8 mouse cellular contexts compared by ENCODE assay signal in genomic region chr1:33813495-33813867, GRCm38 (mm10). TPM values are rescaled to one million over a fixed set of nuclear protein-coding genes. Genes with fewer than 3 reads are reported as not detected.
DNase-seq lines count a peak whose midpoint lies in the region; ATAC-seq and TF ChIP-seq lines count a peak whose summit lies in the region.

No protein-coding gene starts in this region.

- H3K36me3 ChIP-seq in lung, embryonic 16.5 days (ENCODE audit: control insufficient read depth, insufficient read depth, low read length): peaks cover 16% of the 10 kb centered on the region
- peaks cover 10% of the 10 kb centered on the region for H3K36me3 ChIP-seq in forebrain, postnatal 0 days (ENCODE audit: insufficient read depth)
- H3K36me3 ChIP-seq in liver, embryonic 15.5 days (replicated peaks): peaks cover 36% of the 10 kb centered on the region
- H3K36me3 ChIP-seq in stomach, postnatal 0 days (ENCODE audit: control insufficient read depth, insufficient read depth, low read length): 0 out of 2 replicates have a peak, but pooled peaks cover 3% of the 10 kb centered on the region

- peaks cover 12% of the 10 kb centered on the region for H3K4me1 ChIP-seq in lung, embryonic 16.5 days (replicated peaks; ENCODE audit: control insufficient read depth, insufficient read depth, low read length)
- peaks cover 15% of the 10 kb centered on the region for H3K4me1 ChIP-seq in forebrain, postnatal 0 days (ENCODE audit: insufficient read depth)
- H3K4me1 ChIP-seq in liver, embryonic 15.5 days (replicated peaks): peaks cover 17% of the 10 kb centered on the region
- peaks cover 6% of the 10 kb centered on the region for H3K4me1 ChIP-seq in stomach, postnatal 0 days (replicated peaks; ENCODE audit: control insufficient read depth, insufficient read depth)

- H3K4me2 ChIP-seq in lung, embryonic 16.5 days (ENCODE audit: low read depth, low read length): peak overlapping the region; percentile 56
- H3K4me2 ChIP-seq in forebrain, postnatal 0 days (ENCODE audit: low read depth): peak overlapping the region; percentile 57
- H3K4me2 ChIP-seq in liver, embryonic 15.5 days: peak overlapping the region; percentile 83
- H3K4me2 ChIP-seq in stomach, postnatal 0 days (replicated peaks; ENCODE audit: low read depth): peak overlapping the region; percentile 74

- H3K9me3 ChIP-seq in lung, embryonic 16.5 days (ENCODE audit: control insufficient read depth, low read length): no peaks in the 10 kb centered on the region
- H3K9me3 ChIP-seq in forebrain, postnatal 0 days (ENCODE audit: low read length): no peaks in the 10 kb centered on the region
- H3K9me3 ChIP-seq in liver, embryonic 15.5 days (replicated peaks): no peaks in the 10 kb centered on the region
- H3K9me3 ChIP-seq in stomach, postnatal 0 days (ENCODE audit: control insufficient read depth, low read length): no peaks in the 10 kb centered on the region

- peak overlapping the region; percentile 91 for H3K9ac ChIP-seq in lung, embryonic 16.5 days (ENCODE audit: low read length)
- peak overlapping the region; percentile 97 for H3K9ac ChIP-seq in forebrain, postnatal 0 days
- H3K9ac ChIP-seq in liver, embryonic 15.5 days: peak overlapping the region; percentile 85
- peak overlapping the region; percentile 95 for H3K9ac ChIP-seq in stomach, postnatal 0 days (ENCODE audit: low read length)

- no peak for TF ChIP-seq EP300 in stomach, postnatal 0 days (optimal IDR thresholded peaks at IDR 0.05)

- WGBS in lung, embryonic 16.5 days: 6% methylated on average over 11 of the region's 11 CpGs
- WGBS in forebrain, postnatal 0 days: 5% methylated on average over 11 of the region's 11 CpGs
- 6% methylated on average over 11 of the region's 11 CpGs for WGBS in liver, embryonic 15.5 days (ENCODE audit: insufficient replicate concordance)
- 7% methylated on average over 11 of the region's 11 CpGs for WGBS in stomach, postnatal 0 days

- H3K27me3 ChIP-seq in lung, embryonic 16.5 days (ENCODE audit: control insufficient read depth, insufficient read depth, low read depth, low read length): no peaks in the 10 kb centered on the region
- no peaks in the 10 kb centered on the region for H3K27me3 ChIP-seq in forebrain, postnatal 0 days (ENCODE audit: insufficient read depth, low read length)
- no peaks in the 10 kb centered on the region for H3K27me3 ChIP-seq in liver, embryonic 15.5 days
- no peaks in the 10 kb centered on the region for H3K27me3 ChIP-seq in stomach, postnatal 0 days (ENCODE audit: control insufficient read depth, insufficient read depth, low read length)

- ATAC-seq in lung, embryonic 16.5 days (ENCODE audit: low read depth): no peak
- ATAC-seq in forebrain, postnatal 0 days: 0 out of 2 replicates have a peak, but pooled peaks have one; percentile 5
- no peak; the same call in 1 of the 2 replicates for ATAC-seq in liver, embryonic 15.5 days (ENCODE audit: insufficient read depth)
- ATAC-seq in stomach, postnatal 0 days (ENCODE audit: low FRiP score, low TSS enrichment): no peak
- ATAC-seq in activated CD4-positive, CD25-positive, alpha-beta regulatory T cell, adult 4 months: no peak

- DNase-seq in lung, postnatal 25 days (ENCODE audit: low spot score): no peak
- DNase-seq in brain, embryonic 18.5 days (ENCODE audit: low read depth, low spot score): peak; percentile 0
- DNase-seq in forebrain, postnatal 0 days: no peak
- DNase-seq in stomach, postnatal 0 days (ENCODE audit: low spot score): no peak
- DNase-seq in urinary bladder, postnatal 36 days (ENCODE audit: low spot score in 2 of 2): no peak

- no peak for TF ChIP-seq CTCF in forebrain, postnatal 0 days (IDR thresholded peaks at IDR 0.05; ENCODE audit: low read depth)
- no peak for TF ChIP-seq CTCF in stomach, postnatal 0 days (IDR thresholded peaks at IDR 0.05; ENCODE audit: low read depth)

- peak overlapping the region; percentile 85 for H3K27ac ChIP-seq in lung, embryonic 16.5 days (ENCODE audit: low read length)
- peak overlapping the region; percentile 96 for H3K27ac ChIP-seq in forebrain, postnatal 0 days (ENCODE audit: low read depth, low read length)
- H3K27ac ChIP-seq in liver, embryonic 15.5 days (replicated peaks): peak overlapping the region; percentile 79
- peak overlapping the region; percentile 92 for H3K27ac ChIP-seq in stomach, postnatal 0 days (replicated peaks)

- peak overlapping the region; percentile 74 for H3K4me3 ChIP-seq in lung, embryonic 16.5 days (ENCODE audit: low read length)
- peak overlapping the region; percentile 90 for H3K4me3 ChIP-seq in forebrain, postnatal 0 days (ENCODE audit: low read depth, low read length)
- H3K4me3 ChIP-seq in liver, embryonic 15.5 days (replicated peaks): peak overlapping the region; percentile 77
- H3K4me3 ChIP-seq in stomach, postnatal 0 days (ENCODE audit: low read depth, low read length): peak overlapping the region; percentile 86

RNA-seq across cellular contexts. Expression of gene Zfp451, which starts 0.9 kb away (rescaled TPM):
- 22.4 and 23.3 TPM in 2 replicates for polyA plus RNA-seq in lung, embryonic 16.5 days (2015; fragmentation: Nextera tagmentation; extraction: Ambion mirVana)
- 57.2 and 67.2 TPM in 2 replicates for total RNA-seq in forebrain, postnatal 0 days (2014; rRNA removed)
- 20.7 and 29.1 TPM in 2 replicates for polyA plus RNA-seq in forebrain, postnatal 0 days (2015; fragmentation: Nextera tagmentation; extraction: Ambion mirVana)
- 5.6 and 6.7 TPM in 2 replicates for polyA plus RNA-seq in liver, embryonic 15.5 days (2015; fragmentation: Nextera tagmentation; extraction: Ambion mirVana)
- 7.1 and 7.6 TPM in 2 replicates for polyA plus RNA-seq in stomach, postnatal 0 days (2015; fragmentation: Nextera tagmentation; extraction: Ambion mirVana)
- polyA plus RNA-seq in activated CD4-positive, CD25-positive, alpha-beta regulatory T cell, adult 4 months (2017; shearing (Covaris generic)): 10 to 100 TPM; 11.4 to 16.8 TPM

RNA-seq across cellular contexts. Expression of gene Bag2, which starts 55.9 kb away (rescaled TPM):
- 39.0 and 39.3 TPM in 2 replicates for polyA plus RNA-seq in lung, embryonic 16.5 days (2015; fragmentation: Nextera tagmentation; extraction: Ambion mirVana)
- total RNA-seq in forebrain, postnatal 0 days (2014; rRNA removed): 26.5 and 33.1 TPM in 2 replicates
- polyA plus RNA-seq in forebrain, postnatal 0 days (2015; fragmentation: Nextera tagmentation; extraction: Ambion mirVana): 27.6 and 29.0 TPM in 2 replicates
- polyA plus RNA-seq in liver, embryonic 15.5 days (2015; fragmentation: Nextera tagmentation; extraction: Ambion mirVana): 47.7 and 48.7 TPM in 2 replicates
- 52.0 and 52.5 TPM in 2 replicates for polyA plus RNA-seq in stomach, postnatal 0 days (2015; fragmentation: Nextera tagmentation; extraction: Ambion mirVana)
- 1 to 10 TPM; 1.7 to 4.7 TPM for polyA plus RNA-seq in activated CD4-positive, CD25-positive, alpha-beta regulatory T cell, adult 4 months (2017; shearing (Covaris generic))
